Mouse (Mus musculus): Measurements from ENCODE around the gene Sox6.

Gene Sox6

GRCm38 (mm10) chr7:115732824-115733223, 305.8 kb downstream of the Sox6 start:
- CTCF ChIA-PET, result no interaction called here
- POLR2A ChIA-PET, result interaction anchor here in 1 of 4 experiments (1.3 kb wide), 1 partner anchor 11 kb away, joined by 3 read pairs; no protein-coding TSS in a partner anchor

DNA sequence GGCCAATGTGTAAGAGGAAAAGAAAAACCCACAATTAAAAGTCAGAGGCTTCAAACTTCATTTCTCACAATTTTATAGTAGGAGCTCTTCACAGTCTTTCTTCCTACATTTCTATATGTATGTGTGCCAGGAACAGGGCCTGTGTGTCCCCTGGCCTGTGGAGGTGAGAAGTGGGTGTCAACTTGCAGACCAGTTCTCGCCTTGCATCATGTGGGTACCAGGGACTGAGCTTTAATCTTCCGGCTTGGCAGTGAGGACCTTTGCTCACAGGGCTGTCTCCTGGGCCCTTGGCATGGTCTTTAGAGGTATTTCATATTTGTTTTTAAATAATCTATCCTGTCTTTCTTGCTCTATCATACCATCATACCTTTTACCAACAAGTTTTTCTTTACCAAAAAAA, 311.8 kb downstream of the Sox6 start:
- CTCF ChIA-PET, result no interaction called here
- POLR2A ChIA-PET, result no interaction called here

- CTCF ChIA-PET, result interaction anchor here in 1 of 4 experiments (0.7 kb wide), 1 partner anchor 262 kb away, joined by 3 read pairs; no protein-coding TSS in a partner anchor
- POLR2A ChIA-PET, result interaction anchor here in 1 of 4 experiments (0.7 kb wide), 2 partner anchors 8 to 134 kb away, joined by 3 to 7 read pairs; no protein-coding TSS in a partner anchor
These were observed 314.2 kb downstream of the Sox6 start for GRCm38 (mm10) chr7:115724404-115724803.

- ChIA-PET POLR2A (interaction anchor here in 1 of 4 experiments (0.6 kb wide), 1 partner anchor 11 kb away, joined by 3 read pairs; no protein-coding TSS in a partner anchor), CTCF (interaction anchor here in 1 of 4 experiments (0.7 kb wide), 1 partner anchor 315 kb away, joined by 3 read pairs; no protein-coding TSS in a partner anchor)
These were observed 316.7 kb downstream of the Sox6 start for GRCm38 (mm10) chr7:115721624-115722540.

DNA sequence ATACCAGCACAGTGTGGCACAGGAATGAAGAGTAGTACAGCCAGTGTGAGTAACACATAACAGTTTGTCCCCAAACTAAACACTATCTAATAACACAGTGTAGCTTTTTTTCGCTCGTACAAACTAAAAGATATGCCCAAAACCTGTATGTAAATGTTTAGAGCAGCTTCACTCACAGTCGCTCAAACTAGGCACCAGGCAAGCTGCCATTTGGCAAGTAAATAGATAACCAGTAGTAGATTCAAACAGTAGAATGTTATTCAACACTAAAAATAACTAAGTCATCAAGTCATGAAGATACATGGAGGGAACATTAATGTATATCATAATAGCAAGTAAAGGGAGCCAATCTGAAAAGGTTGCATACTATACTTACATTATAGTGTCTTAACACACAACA, 318.8 kb downstream of the Sox6 start:
- ChIA-PET POLR2A (no interaction called here), CTCF (no interaction called here)

DNA sequence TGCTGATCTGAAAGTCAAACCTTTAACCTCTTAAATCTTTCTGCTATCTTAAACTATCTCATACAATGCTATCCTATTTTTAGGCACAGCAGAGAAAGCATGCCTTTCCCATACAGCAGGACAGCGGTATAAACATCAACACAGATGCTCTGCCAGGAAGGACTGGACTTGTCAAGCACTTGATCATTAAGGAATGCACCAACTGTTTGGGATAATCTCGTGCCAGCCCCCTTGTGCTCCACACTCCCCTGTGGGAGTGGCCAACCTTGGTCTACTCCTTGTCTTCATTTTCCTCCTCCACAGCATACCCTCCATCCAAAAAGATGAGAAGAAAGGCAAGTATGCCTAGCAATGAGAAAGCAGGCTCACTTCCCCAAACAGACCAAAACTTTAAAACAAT, 332.5 kb downstream of the Sox6 start:
- ChIA-PET CTCF (interaction anchor here in 1 of 4 experiments (0.6 kb wide), 1 partner anchor 950 kb away, joined by 5 read pairs; no protein-coding TSS in a partner anchor), POLR2A (no interaction called here)

- CTCF ChIA-PET, result no interaction called here
- POLR2A ChIA-PET, result no interaction called here
These were observed 340.5 kb downstream of the Sox6 start for GRCm38 (mm10) chr7:115698105-115698504.

DNA sequence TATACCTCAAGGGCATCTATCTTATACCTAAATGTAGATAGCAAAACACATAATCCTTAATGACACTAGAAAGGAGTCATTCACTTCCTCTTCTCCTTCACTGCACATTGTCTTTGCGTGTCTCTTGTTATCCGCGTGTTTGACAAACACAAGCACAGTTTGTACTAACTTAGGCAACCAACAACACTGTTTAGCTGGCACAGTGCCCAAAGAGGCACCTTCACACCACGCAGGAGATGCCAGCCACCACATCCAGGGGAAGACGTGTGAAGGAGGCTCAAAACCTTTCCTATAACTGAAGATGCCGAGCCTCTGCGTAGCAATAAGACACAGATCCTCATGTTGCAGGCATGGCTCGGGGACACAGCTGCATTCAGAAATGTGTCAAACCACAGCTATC, 345.4 kb downstream of the Sox6 start:
- POLR2A ChIA-PET, result no interaction called here

DNA sequence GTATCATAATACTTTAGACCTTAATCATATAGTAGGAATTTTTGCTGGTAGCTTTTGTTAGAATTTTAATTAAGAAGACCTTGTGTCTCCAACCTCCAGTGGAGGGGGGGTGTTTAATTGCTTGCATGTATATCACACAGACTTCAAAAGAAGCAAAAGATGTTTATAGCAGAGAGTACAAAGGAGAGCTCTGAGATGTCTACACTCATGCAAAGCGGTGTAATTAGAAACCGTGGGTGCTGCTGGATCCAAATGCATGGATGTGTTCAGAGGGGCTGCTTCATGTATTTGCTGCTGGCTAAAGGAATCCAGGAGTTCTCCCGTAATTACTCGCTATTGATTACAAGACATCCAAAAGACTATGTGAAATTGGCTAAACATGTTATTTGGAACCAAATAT, 347.5 kb downstream of the Sox6 start:
- ChIA-PET CTCF (interaction anchor here in 1 of 4 experiments (0.6 kb wide), 1 partner anchor 446 kb away, joined by 3 read pairs; no protein-coding TSS in a partner anchor), POLR2A (interaction anchor here in 1 of 4 experiments (0.6 kb wide), 1 partner anchor 34 kb away, joined by 3 read pairs; no protein-coding TSS in a partner anchor)

More for the DNA sequence above, 345.4 kb downstream of the Sox6 start:
- CTCF ChIA-PET, result no interaction called here

DNA sequence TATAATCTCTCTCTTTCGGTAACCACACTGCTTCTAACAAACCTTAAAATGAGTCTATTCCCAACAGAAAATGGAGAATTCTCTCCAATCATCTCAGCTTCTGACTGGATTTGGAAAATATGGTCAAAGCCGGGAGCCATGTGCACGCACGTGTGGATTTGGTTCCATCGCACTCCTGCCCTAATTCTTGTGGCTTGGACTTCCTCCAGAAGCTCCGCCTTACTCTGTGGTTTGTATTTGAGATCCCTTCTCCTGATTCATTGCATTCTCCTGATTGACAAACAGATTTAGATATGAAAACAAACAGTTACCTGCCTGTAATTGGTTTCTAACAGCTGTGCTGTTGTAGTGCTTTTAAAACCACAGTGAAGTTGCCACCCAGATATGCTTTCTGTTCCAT, 351.9 kb downstream of the Sox6 start:
- POLR2A ChIA-PET, result interaction anchor here in 2 of 4 experiments (0.6 to 1.5 kb wide), 2 partner anchors 180 to 346 kb away, joined by 3 read pairs; no protein-coding TSS in a partner anchor
- CTCF ChIA-PET, result no interaction called here

- ChIA-PET CTCF (no interaction called here), POLR2A (no interaction called here)
These were observed 354.5 kb downstream of the Sox6 start for GRCm38 (mm10) chr7:115684142-115684541.

GRCm38 (mm10) chr7:115671749-115672148, 366.8 kb downstream of the Sox6 start:
- CTCF ChIA-PET, result no interaction called here
- POLR2A ChIA-PET, result no interaction called here

DNA sequence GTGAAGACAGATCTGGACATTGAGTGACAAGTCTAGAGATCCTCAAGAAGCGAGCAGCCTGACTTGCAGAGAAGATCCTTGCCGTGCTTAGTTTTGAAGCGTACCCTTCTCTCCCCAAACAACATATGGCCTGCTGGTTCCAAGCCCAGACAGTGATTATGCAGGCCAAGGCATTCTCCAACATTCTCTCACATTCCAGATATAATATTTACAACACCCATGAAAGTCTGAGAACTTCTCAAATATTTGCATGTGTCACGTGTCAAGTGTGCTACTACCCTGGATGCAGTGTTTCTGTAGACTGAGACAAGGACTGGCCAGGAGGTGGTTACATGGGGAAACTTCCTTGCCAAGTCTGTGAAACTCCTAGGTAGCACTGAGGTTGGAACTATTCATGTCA, 367.3 kb downstream of the Sox6 start:
- CTCF ChIA-PET, result no interaction called here

GRCm38 (mm10) chr7:115669207-115670004, 369.2 kb downstream of the Sox6 start:
- CTCF ChIA-PET, result no interaction called here

More for the DNA sequence above, 367.3 kb downstream of the Sox6 start:
- POLR2A ChIA-PET, result no interaction called here

GRCm38 (mm10) chr7:115666686-115667382, 371.8 kb downstream of the Sox6 start:
- CTCF ChIA-PET, result no interaction called here
- POLR2A ChIA-PET, result no interaction called here

More at GRCm38 (mm10) chr7:115669207-115670004, 369.2 kb downstream of the Sox6 start:
- POLR2A ChIA-PET, result interaction anchor here in 1 of 4 experiments (0.7 kb wide), 1 partner anchor 642 kb away, joined by 3 read pairs; no protein-coding TSS in a partner anchor

DNA sequence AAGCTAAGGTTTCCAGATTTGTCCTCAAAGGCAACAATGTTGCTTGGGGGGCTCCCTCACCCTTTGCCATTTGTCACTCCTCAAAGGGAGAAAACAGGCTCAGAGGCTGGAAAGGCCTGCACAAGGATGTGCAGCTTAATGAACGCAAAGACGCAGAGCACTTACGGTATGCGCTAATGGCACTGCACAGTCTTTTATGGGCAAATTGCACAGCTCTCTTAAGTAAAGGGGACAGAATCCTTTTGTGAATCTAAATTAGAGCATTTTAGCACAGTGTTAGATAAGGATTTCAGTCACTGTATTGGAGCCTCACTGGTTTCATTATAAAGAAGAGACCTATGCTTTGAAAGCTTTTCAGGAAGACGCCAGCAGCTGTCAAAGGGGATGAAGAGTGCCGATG, 375.2 kb downstream of the Sox6 start:
- CTCF ChIA-PET, result interaction anchor here in 1 of 4 experiments (0.7 kb wide), 1 partner anchor 248 kb away, joined by 3 read pairs; no protein-coding TSS in a partner anchor
- POLR2A ChIA-PET, result no interaction called here

DNA sequence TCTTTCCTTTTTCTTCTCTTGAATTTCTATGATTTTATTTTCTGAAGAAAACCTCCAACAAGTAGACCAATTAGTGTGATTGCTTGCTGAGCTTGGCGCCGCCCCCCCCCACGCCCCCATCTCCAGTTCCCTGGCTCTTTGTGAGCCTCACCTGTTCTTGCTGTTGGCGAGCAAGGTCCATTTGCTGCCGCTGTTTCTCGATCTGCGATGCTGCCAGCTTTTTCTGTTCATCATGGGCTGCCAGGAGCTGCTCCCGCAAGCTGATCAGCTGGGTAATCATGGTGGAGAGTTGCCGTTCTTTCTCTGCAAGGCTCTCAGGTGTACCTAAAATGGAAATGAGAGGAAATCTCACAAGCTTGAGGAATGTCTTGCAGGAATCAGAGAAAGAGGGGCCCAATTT, 376.5 kb downstream of the Sox6 start:
- ChIA-PET POLR2A (interaction anchor here in 1 of 4 experiments (0.6 kb wide), 1 partner anchor 37 kb away, joined by 4 read pairs; no protein-coding TSS in a partner anchor), CTCF (no interaction called here)

DNA sequence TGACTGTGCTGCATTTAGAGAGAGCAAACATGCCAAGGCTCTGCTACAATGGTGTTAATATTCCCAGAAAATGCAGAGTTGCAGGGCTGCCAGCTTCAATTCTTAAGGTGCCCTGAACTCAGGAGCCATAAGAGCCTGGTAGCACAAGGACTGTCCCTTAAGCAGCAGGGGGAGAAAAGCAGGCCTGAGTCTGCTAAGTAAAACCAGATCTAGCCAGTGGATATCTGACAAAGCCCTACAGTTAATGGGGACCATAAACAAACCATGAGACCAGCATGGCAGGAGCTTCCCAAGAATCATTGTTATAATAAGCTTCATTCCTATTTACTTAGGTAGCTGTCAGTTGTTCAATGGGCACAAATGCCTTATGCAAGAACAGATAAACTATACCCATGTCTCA, 391.9 kb downstream of the Sox6 start:
- CTCF ChIA-PET, result no interaction called here
- POLR2A ChIA-PET, result no interaction called here

- ChIA-PET POLR2A (no interaction called here), CTCF (interaction anchor here in 1 of 4 experiments (0.6 kb wide), 1 partner anchor 11 kb away, joined by 8 read pairs; no protein-coding TSS in a partner anchor)
These were observed 392.6 kb downstream of the Sox6 start for GRCm38 (mm10) chr7:115645971-115646447.
